Mouse (Mus musculus) retina, postnatal 1 day (tissue): Measurements from ENCODE around the gene Csgalnact2.
A peak's percentile ranks its signal among the peaks of the same experiment; 100 is the strongest.

Experiments used
- DNase-seq: peaks from one replicate; pipeline ENCODE4 v3.0.0-alpha.2; 2012

The Csgalnact2 gene

DNA sequence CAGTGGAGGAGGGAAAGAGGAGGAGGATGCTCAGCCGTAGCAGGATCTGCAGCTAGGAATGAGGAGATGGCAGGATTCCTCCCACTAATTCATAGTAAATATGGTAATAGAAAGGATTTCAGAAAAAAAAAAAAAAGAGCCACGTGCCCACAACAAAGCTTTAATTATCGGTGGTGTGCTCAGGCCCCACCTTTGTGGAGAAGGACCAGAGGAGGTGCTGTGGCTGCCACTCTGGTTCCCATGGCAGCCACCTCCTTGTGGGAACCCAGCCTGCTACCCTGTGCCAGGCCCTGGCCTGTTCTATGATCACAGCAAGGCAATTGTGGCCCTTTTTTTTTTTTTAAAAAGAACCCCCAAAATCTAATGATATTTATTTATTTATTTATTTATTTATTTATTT, 67.5 kb downstream of the Csgalnact2 start:
- DNase-seq = no peak

DNA sequence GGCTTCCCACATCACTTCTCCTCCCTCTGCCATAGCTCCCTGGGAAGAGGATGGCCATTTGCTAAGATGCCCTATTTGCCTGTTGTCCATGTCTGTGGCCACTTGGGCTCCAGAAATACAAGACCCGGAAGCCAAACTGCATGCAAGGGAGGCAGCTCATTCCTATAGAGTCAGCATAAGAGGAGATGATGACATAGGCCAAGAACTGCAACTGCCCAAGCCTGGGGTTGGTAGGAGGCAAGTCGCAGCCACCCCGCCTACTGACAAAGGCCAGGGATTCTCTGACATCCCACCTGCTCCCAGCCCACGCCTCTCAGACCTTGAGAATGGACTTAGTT, 68.0 kb downstream of the Csgalnact2 start:
- no peak for DNase-seq

DNA sequence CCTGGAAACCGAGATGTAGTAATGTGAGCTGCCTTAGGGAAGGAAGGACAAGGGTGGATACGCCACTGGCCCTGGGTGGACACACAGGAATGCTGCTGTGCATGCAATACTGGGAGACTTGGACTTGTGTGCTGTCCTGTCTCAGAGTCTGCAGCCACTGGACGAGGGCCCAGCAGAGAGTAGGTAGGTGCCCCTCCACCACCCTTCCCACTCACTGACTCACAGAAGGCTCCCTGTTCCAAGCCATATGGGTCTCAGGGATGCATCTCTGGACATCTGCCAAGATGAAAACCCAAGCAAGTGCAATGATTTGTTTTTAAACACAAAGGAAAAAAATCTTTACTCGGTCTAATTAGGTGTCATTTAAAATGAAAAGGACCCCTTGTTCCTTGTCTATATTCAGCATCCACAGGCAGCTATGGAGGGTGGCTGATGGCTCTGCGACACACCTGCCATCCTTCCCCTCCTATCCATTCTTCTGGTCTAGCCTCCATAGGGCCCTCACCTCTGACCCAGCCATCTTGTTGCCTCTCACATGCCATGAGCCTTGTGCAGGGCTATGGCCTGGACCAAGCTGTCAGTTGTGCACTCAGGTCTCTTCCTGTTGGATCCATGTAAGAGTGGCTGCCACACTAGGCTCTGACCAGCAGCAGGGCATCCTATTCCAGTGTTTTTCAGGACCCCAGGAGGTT, 68.5 kb downstream of the Csgalnact2 start:
- DNase-seq = peak; percentile 46

DNA sequence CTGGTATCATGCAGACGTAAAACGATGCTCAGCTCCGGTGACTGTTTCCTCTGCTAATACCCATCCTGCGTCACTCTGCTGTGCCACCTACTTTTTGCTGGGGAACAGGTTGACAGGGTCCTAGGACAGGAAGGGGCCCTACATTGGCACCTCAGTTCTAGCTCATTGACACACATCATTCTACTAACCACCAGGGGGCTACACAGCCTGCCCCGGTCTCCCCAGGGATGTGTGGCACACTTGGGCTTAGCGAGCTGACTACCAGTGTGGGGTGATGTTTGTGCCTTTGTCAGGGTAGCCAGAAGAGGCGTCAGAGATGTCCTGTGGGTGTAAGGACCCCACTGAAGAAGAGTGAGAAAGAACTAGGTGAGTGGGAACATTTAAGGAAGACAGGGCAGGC, 71.2 kb downstream of the Csgalnact2 start:
- DNase-seq = no peak

DNA sequence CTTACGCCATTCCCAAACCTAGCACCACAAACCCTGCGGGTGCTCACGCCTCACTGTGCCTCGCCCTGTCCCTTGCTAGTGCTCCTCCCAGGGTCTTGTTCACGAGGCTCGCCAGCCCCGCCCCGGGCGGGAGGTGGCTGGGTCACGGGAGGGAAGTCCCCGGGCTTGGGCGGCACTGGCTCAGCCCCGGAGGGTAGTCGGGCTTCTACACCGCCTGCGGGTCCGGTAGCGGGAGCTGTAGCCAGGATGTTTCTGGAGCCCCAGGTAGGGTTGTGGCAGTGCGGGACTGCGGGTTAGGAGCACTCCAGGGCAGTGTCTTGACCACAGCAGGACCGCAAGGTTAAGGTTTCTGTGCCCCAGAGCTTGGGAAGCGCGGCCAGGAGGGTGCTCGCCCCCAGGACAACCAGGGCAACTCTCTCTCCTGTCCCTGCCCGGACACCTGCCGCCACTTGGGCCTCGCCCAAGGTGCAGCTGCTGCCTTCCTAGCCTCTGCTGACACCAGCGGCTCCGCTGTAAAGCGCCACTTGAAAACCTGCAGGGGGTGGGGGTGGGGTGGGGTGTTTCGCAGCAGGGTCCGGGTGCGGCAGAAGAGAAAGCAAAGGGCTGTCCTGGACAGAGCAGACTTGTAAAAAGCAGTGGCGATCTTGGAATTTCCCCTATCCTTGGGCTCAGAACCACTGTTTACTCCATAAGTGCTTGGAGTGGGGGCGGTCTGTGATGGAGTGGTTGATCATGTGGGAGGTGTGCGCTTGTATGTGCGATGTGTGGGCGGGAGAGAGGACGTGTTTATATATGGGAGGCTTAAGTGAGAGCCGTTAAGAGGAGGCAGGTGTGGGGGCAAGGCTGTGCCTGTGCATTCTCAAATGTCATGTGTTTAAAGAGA, 72.5 kb downstream of the Csgalnact2 start:
- peak; percentile 40 for DNase-seq

DNA sequence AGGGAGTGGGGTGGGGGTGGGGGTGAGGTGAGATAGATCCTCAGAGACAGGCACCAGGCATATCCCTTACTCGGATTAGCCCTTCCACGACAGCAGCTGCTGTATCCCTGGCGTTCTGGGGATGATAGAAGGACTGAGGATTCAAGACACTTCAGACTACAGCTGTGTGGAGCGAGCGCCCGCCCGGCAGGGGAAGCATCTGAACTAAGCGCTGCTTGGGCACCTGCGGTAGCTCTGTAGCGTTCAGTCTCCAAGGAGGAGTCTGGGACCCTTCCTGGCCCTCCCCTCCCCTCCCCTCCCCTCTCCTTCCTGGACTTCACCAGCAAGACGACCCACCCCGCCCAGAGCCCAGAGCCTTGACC, 73.1 kb downstream of the Csgalnact2 start:
- peak; percentile 68 for DNase-seq

DNA sequence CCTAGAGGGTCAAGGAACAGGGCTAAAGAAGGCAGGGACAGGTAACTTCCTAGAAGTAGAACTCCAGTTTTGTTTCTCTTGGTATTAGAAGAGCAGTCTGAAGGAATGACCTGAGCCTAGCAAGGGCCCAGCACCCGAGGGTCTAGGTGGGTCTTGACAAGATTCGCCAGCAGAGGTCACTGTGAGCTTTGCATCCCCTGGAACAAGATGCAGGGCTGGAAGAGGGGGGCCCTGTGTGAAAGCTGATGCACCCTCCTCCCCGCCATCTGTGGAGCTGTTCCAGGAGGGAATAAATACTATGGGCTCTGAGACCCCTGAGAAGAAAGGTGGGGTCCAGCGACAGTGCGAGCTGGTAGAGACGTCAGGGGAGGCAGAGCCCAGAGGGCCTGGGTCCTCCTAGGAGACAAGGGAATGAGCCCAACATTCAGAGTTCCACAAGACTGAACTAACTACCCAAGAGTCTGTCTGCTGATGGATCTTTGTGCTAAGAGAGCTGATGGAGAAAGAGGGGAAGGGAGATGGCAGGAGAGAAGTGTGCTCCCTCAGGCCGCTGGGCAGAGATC, 73.9 kb downstream of the Csgalnact2 start:
- DNase-seq = peak; percentile 87

DNA sequence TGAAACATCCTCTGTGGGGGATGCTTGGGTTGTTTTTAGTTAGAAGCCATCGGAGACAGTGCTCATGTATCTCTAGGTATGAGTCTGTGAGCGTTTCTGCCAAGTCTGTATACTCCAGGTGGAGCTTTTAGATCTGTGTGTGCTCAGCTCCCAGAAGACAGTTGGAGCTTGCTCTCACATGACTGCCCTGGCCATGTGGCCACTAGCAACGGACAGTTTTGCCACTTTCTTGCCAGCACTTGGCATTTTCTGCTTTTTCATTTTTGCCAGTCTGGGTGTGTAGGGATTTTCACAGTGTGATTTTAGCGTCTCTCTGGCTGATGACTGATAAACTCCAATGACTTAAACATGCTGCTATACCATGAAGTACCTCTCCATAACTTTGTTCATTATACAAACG, 75.7 kb downstream of the Csgalnact2 start:
- no peak for DNase-seq

DNA sequence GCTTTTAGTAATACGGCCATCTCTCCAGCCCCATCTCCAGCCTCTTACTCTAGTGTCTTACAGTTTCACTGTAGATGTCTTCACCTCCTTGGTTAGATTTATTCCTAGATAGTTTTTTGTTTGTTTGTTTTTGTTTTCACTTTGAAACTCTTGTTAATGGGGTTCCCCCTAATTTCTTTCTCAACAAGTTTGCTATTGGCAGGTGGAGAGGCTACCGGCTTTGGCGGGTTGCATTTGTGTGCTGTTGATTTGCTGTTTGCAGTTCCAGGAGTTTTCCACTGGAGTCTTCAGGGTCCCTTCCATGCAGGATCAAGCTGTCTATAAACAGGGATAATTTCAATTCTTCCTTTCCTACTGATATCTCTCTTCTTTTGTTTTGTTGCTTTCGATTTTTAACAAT, 77.7 kb downstream of the Csgalnact2 start:
- DNase-seq = no peak
